Mouse (Mus musculus): Measurements from ENCODE around the gene Slc38a9. TPM values are rescaled to one million over a fixed set of nuclear protein-coding genes. Genes with fewer than 3 reads are reported as not detected.

The Slc38a9 gene
- total RNA-seq, 1 experiment = 13.1 TPM

DNA sequence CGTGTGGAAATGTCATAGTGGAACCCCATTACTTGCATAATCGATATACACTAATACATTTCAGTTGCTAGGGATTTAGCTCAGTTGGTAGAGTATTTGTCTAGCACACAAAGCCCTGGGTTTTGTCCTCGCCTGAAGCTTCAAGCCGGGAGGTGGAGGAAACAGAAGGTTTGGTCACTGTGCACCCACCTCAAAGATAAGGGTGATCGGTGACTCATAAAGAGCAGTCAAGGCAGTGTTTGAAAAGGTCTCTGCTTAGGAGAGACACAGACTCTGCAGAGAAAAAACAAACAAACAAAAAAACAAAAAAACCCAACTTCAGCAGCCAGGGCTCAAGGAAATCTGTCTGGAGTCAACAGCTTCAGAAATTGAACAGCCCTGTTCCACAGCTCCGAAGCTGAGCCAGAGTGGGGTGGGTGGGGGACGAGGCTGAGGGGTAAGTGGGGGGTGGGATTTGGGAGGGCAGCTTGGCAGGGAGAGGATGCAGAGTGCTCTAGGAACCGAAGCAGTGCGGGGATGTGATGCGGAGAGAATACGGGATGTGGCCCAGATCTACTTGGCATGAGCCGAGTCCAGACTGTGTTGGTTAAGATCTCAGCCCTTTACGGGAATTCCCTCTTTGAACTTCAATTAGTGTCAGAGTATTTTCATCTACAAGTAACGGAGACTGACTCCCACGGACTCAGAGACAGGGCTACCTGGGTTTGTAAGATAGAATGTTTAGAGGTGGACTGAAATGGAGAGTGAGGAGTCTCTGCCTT is 99.4 kb downstream of the Slc38a9 start:
- no peak for DNase-seq (ENCODE audit: low read depth, low spot score)
- peaks cover 15 to 26% of the 10 kb centered on the region in 2 experiments for H3K4me1 ChIP-seq (ENCODE audit: control insufficient read depth in 2 of 2, insufficient read depth in 2 of 2, low read length in 2 of 2, poor library complexity in 1 of 2)
- no peak overlapping the region for H3K9ac ChIP-seq (ENCODE audit: insufficient read depth, low read depth, low read length, poor library complexity, severe bottlenecking)
- in situ Hi-C loops (cut with MboI; ENCODE audit: low sequenced_read_pairs in 2 of 2, unreplicated experiment in 2 of 2) = no loop called here
- no peak overlapping the region for H3K4me3 ChIP-seq (ENCODE audit: insufficient read depth in 1 of 2, low read depth in 1 of 2, low read length in 2 of 2, poor library complexity in 1 of 2, severe bottlenecking in 1 of 2)
- no peak overlapping the region for H3K27ac ChIP-seq (ENCODE audit: insufficient read depth, low read depth, low read length, poor library complexity, severe bottlenecking)
- no peaks in the 10 kb centered on the region for H3K36me3 ChIP-seq (ENCODE audit: control insufficient read depth, insufficient read depth, low read length, poor library complexity, severe bottlenecking)
- no peaks in the 10 kb centered on the region for H3K9me3 ChIP-seq (ENCODE audit: control insufficient read depth, insufficient read depth, low read depth, low read length)
- no peak for TF ChIP-seq MAFK (IDR thresholded peaks at IDR 0.05; ENCODE audit: insufficient read depth, low read depth, low read length)
- TF ChIP-seq ZNF384 (IDR thresholded peaks at IDR 0.05; ENCODE audit: low read depth, low read length) = no peak
- TF ChIP-seq HCFC1 (IDR thresholded peaks at IDR 0.05; ENCODE audit: borderline replicate concordance, insufficient read depth, low read length) = no peak
- TF ChIP-seq CHD2 (IDR thresholded peaks at IDR 0.05; ENCODE audit: low read depth, low read length) = no peak
- no peak for TF ChIP-seq ZC3H11A (IDR thresholded peaks at IDR 0.05; ENCODE audit: borderline replicate concordance, low read depth, low read length)

DNA sequence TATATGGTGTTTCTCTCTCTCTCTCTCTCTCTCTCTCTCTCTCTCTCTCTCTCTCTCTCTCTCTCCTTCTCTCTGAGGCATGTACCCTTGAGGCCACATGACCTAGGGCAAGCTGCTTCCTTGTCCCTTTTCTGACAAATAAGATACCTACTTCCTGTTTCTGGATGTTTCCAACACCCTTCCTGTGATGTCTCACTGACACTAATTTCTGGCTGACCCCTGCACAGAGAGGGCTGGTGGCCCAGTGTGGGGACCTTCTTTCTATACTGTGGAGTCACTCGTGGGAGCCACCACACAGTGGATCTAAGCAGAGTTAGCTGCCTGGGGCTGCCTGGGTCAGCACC is 100.0 kb downstream of the Slc38a9 start:
- Histone ChIP-seq H3K36me3 (ENCODE audit: control insufficient read depth, insufficient read depth, low read length, poor library complexity, severe bottlenecking) (no peaks in the 10 kb centered on the region), H3K4me1 (ENCODE audit: control insufficient read depth in 2 of 2, insufficient read depth in 2 of 2, low read length in 2 of 2, poor library complexity in 1 of 2) (peaks cover 15 to 25% of the 10 kb centered on the region in 2 experiments), H3K27ac (ENCODE audit: insufficient read depth, low read depth, low read length, poor library complexity, severe bottlenecking) (no peak overlapping the region), H3K9me3 (ENCODE audit: control insufficient read depth, insufficient read depth, low read depth, low read length) (no peaks in the 10 kb centered on the region), H3K9ac (ENCODE audit: insufficient read depth, low read depth, low read length, poor library complexity, severe bottlenecking) (no peak overlapping the region), H3K4me3 (ENCODE audit: insufficient read depth in 1 of 2, low read depth in 1 of 2, low read length in 2 of 2, poor library complexity in 1 of 2, severe bottlenecking in 1 of 2) (no peak overlapping the region)
- in situ Hi-C loops (cut with MboI; ENCODE audit: low sequenced_read_pairs in 2 of 2, unreplicated experiment in 2 of 2) = no loop called here
- TF ChIP-seq HCFC1 (IDR thresholded peaks at IDR 0.05; ENCODE audit: borderline replicate concordance, insufficient read depth, low read length) = no peak
- TF ChIP-seq ZC3H11A (IDR thresholded peaks at IDR 0.05; ENCODE audit: borderline replicate concordance, low read depth, low read length) = no peak
- no peak for TF ChIP-seq CHD2 (IDR thresholded peaks at IDR 0.05; ENCODE audit: low read depth, low read length)
- TF ChIP-seq MAFK (IDR thresholded peaks at IDR 0.05; ENCODE audit: insufficient read depth, low read depth, low read length) = no peak
- no peak for TF ChIP-seq ZNF384 (IDR thresholded peaks at IDR 0.05; ENCODE audit: low read depth, low read length)
- DNase-seq (ENCODE audit: low read depth, low spot score) = no peak

DNA sequence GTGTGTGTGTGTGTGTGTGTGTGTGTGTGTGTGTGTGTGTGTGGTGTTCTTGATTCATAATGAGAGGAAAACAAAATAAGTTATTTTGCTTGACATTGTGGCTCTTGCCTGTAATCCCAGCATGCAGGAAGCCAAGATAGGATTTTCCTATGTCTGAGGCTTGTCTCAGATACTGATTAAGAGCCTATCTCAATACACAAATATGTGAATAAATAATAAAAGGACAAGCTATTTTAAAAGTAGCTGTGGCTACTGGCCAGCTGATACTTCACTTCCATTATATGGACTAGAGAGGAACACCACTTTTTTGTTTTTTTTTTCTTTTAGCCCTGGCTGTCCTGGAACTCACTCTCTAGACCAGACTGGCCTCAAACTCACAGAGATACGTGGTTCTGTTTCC is 101.2 kb downstream of the Slc38a9 start:
- no peaks in the 10 kb centered on the region for H3K9me3 ChIP-seq (ENCODE audit: control insufficient read depth, insufficient read depth, low read depth, low read length)
- in situ Hi-C loops (cut with MboI; ENCODE audit: low sequenced_read_pairs in 2 of 2, unreplicated experiment in 2 of 2) = no loop called here
- no peak for DNase-seq (ENCODE audit: low read depth, low spot score)
- TF ChIP-seq ZNF384 (IDR thresholded peaks at IDR 0.05; ENCODE audit: low read depth, low read length) (no peak), ZC3H11A (IDR thresholded peaks at IDR 0.05; ENCODE audit: borderline replicate concordance, low read depth, low read length) (no peak), MAFK (IDR thresholded peaks at IDR 0.05; ENCODE audit: insufficient read depth, low read depth, low read length) (no peak), CHD2 (IDR thresholded peaks at IDR 0.05; ENCODE audit: low read depth, low read length) (no peak), HCFC1 (IDR thresholded peaks at IDR 0.05; ENCODE audit: borderline replicate concordance, insufficient read depth, low read length) (no peak)
- no peak overlapping the region for H3K4me3 ChIP-seq (ENCODE audit: insufficient read depth in 1 of 2, low read depth in 1 of 2, low read length in 2 of 2, poor library complexity in 1 of 2, severe bottlenecking in 1 of 2)
- no peaks in the 10 kb centered on the region for H3K36me3 ChIP-seq (ENCODE audit: control insufficient read depth, insufficient read depth, low read length, poor library complexity, severe bottlenecking)
- no peak overlapping the region for H3K9ac ChIP-seq (ENCODE audit: insufficient read depth, low read depth, low read length, poor library complexity, severe bottlenecking)
- H3K27ac ChIP-seq (ENCODE audit: insufficient read depth, low read depth, low read length, poor library complexity, severe bottlenecking) = no peak overlapping the region
- H3K4me1 ChIP-seq (ENCODE audit: control insufficient read depth in 2 of 2, insufficient read depth in 2 of 2, low read length in 2 of 2, poor library complexity in 1 of 2) = peaks cover 15 to 19% of the 10 kb centered on the region in 2 experiments

DNA sequence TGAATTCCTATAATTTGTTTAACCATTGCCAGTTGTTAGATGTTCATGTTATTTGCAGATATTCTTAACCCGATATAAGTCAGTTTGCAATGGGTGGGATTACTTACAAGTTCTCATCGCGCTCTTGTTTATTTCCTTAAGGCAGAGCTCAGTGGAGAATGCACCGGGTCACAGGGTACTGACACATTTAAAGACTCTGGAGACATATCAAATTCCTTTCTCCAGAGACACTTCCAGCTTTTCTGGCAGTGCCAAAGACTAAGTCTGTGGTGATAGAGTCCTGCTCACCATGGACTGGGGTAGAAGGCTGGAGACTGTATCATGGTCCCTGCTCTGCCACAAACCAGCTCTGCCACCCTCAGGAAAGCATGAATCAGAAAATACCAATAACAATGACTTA is 102.0 kb downstream of the Slc38a9 start:
- no peak overlapping the region for H3K4me3 ChIP-seq (ENCODE audit: insufficient read depth in 1 of 2, low read depth in 1 of 2, low read length in 2 of 2, poor library complexity in 1 of 2, severe bottlenecking in 1 of 2)
- peaks cover 14 to 15% of the 10 kb centered on the region in 2 experiments for H3K4me1 ChIP-seq (ENCODE audit: control insufficient read depth in 2 of 2, insufficient read depth in 2 of 2, low read length in 2 of 2, poor library complexity in 1 of 2)
- H3K27ac ChIP-seq (ENCODE audit: insufficient read depth, low read depth, low read length, poor library complexity, severe bottlenecking) = no peak overlapping the region
- TF ChIP-seq ZNF384 (IDR thresholded peaks at IDR 0.05; ENCODE audit: low read depth, low read length) (no peak), ZC3H11A (IDR thresholded peaks at IDR 0.05; ENCODE audit: borderline replicate concordance, low read depth, low read length) (no peak), HCFC1 (IDR thresholded peaks at IDR 0.05; ENCODE audit: borderline replicate concordance, insufficient read depth, low read length) (no peak), MAFK (IDR thresholded peaks at IDR 0.05; ENCODE audit: insufficient read depth, low read depth, low read length) (no peak), CHD2 (IDR thresholded peaks at IDR 0.05; ENCODE audit: low read depth, low read length) (no peak)
- in situ Hi-C loops (cut with MboI; ENCODE audit: low sequenced_read_pairs in 2 of 2, unreplicated experiment in 2 of 2) = no loop called here
- H3K36me3 ChIP-seq (ENCODE audit: control insufficient read depth, insufficient read depth, low read length, poor library complexity, severe bottlenecking) = no peaks in the 10 kb centered on the region
- no peaks in the 10 kb centered on the region for H3K9me3 ChIP-seq (ENCODE audit: control insufficient read depth, insufficient read depth, low read depth, low read length)
- H3K9ac ChIP-seq (ENCODE audit: insufficient read depth, low read depth, low read length, poor library complexity, severe bottlenecking) = no peak overlapping the region
- no peak for DNase-seq (ENCODE audit: low read depth, low spot score)
